Mouse (Mus musculus) thymus, postnatal 25 days (tissue): ENCODE data around the gene Krt14.

Source experiments
- DNase-seq: peaks from one replicate; pipeline ENCODE4 v3.0.0; 2022

The Krt14 gene

GRCm38 (mm10) chr11:100157908-100158477 is 49.4 kb downstream of the Krt14 start:
- no peak for DNase-seq

- no peak for DNase-seq
Observed at GRCm38 (mm10) chr11:100157331-100157730, 50.0 kb downstream of the Krt14 start.

GRCm38 (mm10) chr11:100155497-100156255 is 51.7 kb downstream of the Krt14 start:
- DNase-seq: no peak
